Mouse (Mus musculus) hindbrain, embryonic 10.5 days (tissue): ENCODE results near the gene Nthl1. TPM values are rescaled to one million over a fixed set of nuclear protein-coding genes. Genes with fewer than 3 reads are reported as not detected.

Experiments used
- DNase-seq: peaks from one replicate; pipeline ENCODE4 v3.0.0-alpha.2; 2017; ENCODE audit warnings: low spot score
- H3K27ac ChIP-seq: fragments of 300-500 bp; sonication (generic); 2 replicates; pipeline ENCODE4 v1.5.1; 2016; ENCODE audit warnings: mild to moderate bottlenecking, moderate library complexity
- H3K27me3 ChIP-seq: fragments of 300-500 bp; sonication (generic); 2 replicates; pipeline ENCODE4 v1.6.1; 2016; ENCODE audit warnings: mild to moderate bottlenecking; ENCODE audit not compliant: poor library complexity, insufficient read depth, severe bottlenecking
- H3K36me3 ChIP-seq: fragments of 300-500 bp; sonication (generic); 2 replicates; pipeline ENCODE4 v1.6.1; 2016; ENCODE audit warnings: mild to moderate bottlenecking, moderate library complexity
- H3K4me1 ChIP-seq: fragments of 300-500 bp; sonication (generic); replicated peaks from 2 replicates; pipeline ENCODE4 v1.6.1; 2016; ENCODE audit warnings: mild to moderate bottlenecking
- H3K4me3 ChIP-seq: fragments of 300-500 bp; sonication (generic); 2 replicates; pipeline ENCODE4 v1.5.1; 2016; ENCODE audit warnings: mild to moderate bottlenecking, moderate library complexity
- H3K9me3 ChIP-seq: fragments of 300-500 bp; sonication (generic); 2 replicates; pipeline ENCODE4 v1.6.1; 2016; ENCODE audit warnings: mild to moderate bottlenecking, moderate library complexity
- WGBS: fragments of 180-500 bp; shearing (Covaris S2); methylation state at CpG from one replicate; pipeline ENCODE4 v1.1.7; 2016; 5-methylcytosine and 5-hydroxymethylcytosine counted together
- polyA plus RNA-seq: library from polyadenylated mRNA; unstranded; fragments of >200 nt; fragmentation: Nextera tagmentation; extraction: Ambion mirVana; gene quantifications from 2 replicates; pipeline ENCODE4 v1.2.1, GENCODE M21; 2016

The Nthl1 gene
- polyA plus RNA-seq, 1 experiment from 2014 or later: 19.9 TPM

GRCm38 (mm10) chr17:24597989-24598388, 34.5 kb upstream of the Nthl1 start:
- 91% methylated on average over 3 of the region's 3 CpGs for WGBS
- H3K9me3 ChIP-seq: no peaks in the 10 kb centered on the region
- no peaks in the 10 kb centered on the region for H3K4me1 ChIP-seq
- H3K36me3 ChIP-seq: peaks cover 100% of the 10 kb centered on the region
- no peak overlapping the region for H3K27ac ChIP-seq
- H3K4me3 ChIP-seq: no peak overlapping the region
- H3K27me3 ChIP-seq: no peaks in the 10 kb centered on the region
- DNase-seq: no peak

DNA sequence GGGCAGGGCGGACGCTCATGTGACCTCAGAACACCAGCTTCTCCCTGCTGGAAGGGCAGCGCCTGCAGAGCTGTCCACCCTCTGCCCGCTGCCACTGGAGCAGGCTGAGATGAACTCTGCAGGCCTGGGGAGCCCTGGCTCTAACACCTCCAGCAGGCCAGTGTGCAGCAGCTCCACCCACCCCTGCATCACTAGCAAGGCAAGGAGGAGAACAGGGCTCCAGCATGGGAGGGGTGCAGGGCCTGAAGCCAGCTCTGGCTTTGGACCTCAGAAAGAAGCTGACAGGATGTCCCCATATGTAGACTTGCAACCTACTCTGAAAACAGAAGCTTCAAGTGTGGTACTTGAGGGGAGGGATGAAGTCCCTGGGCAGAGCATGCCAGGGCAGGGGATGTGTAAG, 32.0 kb upstream of the Nthl1 start:
- no peak for DNase-seq
- no peaks in the 10 kb centered on the region for H3K27me3 ChIP-seq
- H3K4me3 ChIP-seq: no peak overlapping the region
- H3K4me1 ChIP-seq: no peaks in the 10 kb centered on the region
- WGBS: 93% methylated on average over 4 of the region's 4 CpGs
- H3K9me3 ChIP-seq: no peaks in the 10 kb centered on the region
- peaks cover 100% of the 10 kb centered on the region for H3K36me3 ChIP-seq
- no peak overlapping the region for H3K27ac ChIP-seq

- peaks cover 100% of the 10 kb centered on the region for H3K36me3 ChIP-seq
- no peak for DNase-seq
- no peak overlapping the region for H3K4me3 ChIP-seq
- WGBS: 91% methylated on average over 8 of the region's 8 CpGs
- H3K27me3 ChIP-seq: no peaks in the 10 kb centered on the region
- H3K9me3 ChIP-seq: no peaks in the 10 kb centered on the region
- no peaks in the 10 kb centered on the region for H3K4me1 ChIP-seq
- no peak overlapping the region for H3K27ac ChIP-seq
Measured at GRCm38 (mm10) chr17:24603961-24604360, 28.5 kb upstream of the Nthl1 start.

GRCm38 (mm10) chr17:24604557-24604956, 27.9 kb upstream of the Nthl1 start:
- H3K27ac ChIP-seq: no peak overlapping the region
- DNase-seq: no peak
- no peaks in the 10 kb centered on the region for H3K27me3 ChIP-seq
- H3K4me3 ChIP-seq: no peak overlapping the region
- WGBS: 95% methylated on average over 3 of the region's 3 CpGs
- H3K36me3 ChIP-seq: peaks cover 100% of the 10 kb centered on the region
- no peaks in the 10 kb centered on the region for H3K4me1 ChIP-seq
- H3K9me3 ChIP-seq: no peaks in the 10 kb centered on the region

DNA sequence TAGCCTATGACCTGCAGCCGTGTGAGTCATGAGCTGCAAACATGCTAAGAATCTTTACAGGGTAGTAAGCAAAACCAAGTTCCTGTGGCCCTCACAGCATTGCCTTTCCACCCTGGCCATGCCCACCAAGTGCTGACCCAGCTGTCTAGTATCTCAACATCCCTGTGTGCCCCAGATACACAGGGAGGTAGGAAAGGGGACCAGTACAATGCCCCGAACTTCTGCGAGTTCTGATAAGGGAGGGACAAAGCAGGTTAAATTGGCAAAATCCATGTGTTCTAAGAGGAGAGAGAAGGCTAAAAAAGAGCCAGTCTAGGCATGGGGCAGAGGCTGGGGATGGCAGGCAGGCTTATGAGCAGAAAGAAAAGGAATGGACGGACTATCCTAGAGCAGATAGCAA, 24.1 kb upstream of the Nthl1 start:
- no peak overlapping the region for H3K4me3 ChIP-seq
- no peaks in the 10 kb centered on the region for H3K9me3 ChIP-seq
- no peak for DNase-seq
- peaks cover 83% of the 10 kb centered on the region for H3K36me3 ChIP-seq
- 95% methylated on average over 4 of the region's 4 CpGs for WGBS
- H3K27me3 ChIP-seq: no peaks in the 10 kb centered on the region
- H3K27ac ChIP-seq: no peak overlapping the region
- no peaks in the 10 kb centered on the region for H3K4me1 ChIP-seq

- Histone ChIP-seq H3K4me3 (no peak overlapping the region), H3K4me1 (no peaks in the 10 kb centered on the region), H3K36me3 (peaks cover 83% of the 10 kb centered on the region), H3K27me3 (no peaks in the 10 kb centered on the region), H3K27ac (no peak overlapping the region), H3K9me3 (no peaks in the 10 kb centered on the region)
- WGBS: 94% methylated on average over 8 of the region's 8 CpGs
- no peak for DNase-seq
Measured at GRCm38 (mm10) chr17:24608874-24609273, 23.6 kb upstream of the Nthl1 start.

GRCm38 (mm10) chr17:24610711-24611110, 21.8 kb upstream of the Nthl1 start:
- no peak overlapping the region for H3K4me3 ChIP-seq
- no peaks in the 10 kb centered on the region for H3K9me3 ChIP-seq
- no peaks in the 10 kb centered on the region for H3K4me1 ChIP-seq
- H3K27ac ChIP-seq: no peak overlapping the region
- DNase-seq: no peak
- WGBS: 91% methylated on average over 2 of the region's 2 CpGs
- H3K27me3 ChIP-seq: no peaks in the 10 kb centered on the region
- peaks cover 83% of the 10 kb centered on the region for H3K36me3 ChIP-seq

DNA sequence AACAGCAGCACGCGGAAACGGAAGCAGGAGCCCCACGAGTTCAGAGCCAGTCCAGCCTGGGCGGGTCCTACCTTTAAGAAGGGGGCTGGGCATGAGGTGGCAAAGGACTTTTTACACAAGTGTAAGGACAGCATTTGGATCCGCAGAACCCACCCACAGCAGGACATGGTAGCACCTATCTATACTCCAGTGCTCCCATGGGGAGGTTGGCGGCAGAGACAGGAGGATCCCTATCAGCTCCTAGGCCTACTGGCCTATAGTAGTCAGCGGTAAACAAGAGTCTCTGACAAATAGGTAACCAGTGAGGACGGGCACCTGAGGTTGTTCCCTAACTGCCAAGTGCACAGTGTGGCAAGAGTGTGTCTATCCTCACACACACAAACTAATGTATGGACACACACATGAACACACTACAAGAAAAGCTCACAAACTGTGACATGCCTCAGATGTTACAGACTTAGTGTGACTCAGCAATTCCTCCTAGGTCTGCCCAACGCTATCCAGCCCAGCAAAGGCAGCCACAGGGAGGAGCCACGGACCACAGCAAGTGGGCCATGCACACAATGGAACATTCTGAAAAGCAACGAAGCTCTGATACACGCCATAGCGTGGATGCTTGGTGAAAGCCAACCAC, 14.8 kb upstream of the Nthl1 start:
- H3K9me3 ChIP-seq: no peaks in the 10 kb centered on the region
- no peaks in the 10 kb centered on the region for H3K27me3 ChIP-seq
- no peak for DNase-seq
- H3K4me1 ChIP-seq: no peaks in the 10 kb centered on the region
- H3K36me3 ChIP-seq: peaks cover 94% of the 10 kb centered on the region
- WGBS: 84% methylated on average over 14 of the region's 14 CpGs
- no peak overlapping the region for H3K27ac ChIP-seq
- H3K4me3 ChIP-seq: no peak overlapping the region

DNA sequence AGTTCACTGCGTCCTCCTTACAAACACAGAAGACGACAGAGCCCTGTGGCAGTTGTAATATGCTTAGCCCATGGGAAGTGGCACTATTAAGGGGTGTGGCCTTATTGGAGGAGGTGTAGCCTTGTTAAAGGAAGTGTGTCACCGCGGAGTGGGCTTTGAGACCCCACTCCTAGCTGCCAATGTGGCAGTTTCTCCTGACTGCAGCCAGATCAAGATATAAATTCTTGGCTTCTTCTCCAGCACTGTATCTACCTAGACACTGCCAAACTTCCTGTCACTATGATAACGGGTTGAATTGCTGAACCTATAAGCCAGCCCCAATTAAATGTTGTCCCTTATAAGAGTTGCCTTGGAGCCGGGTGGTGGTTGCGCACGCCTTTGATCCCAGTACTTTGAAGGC, 7.0 kb upstream of the Nthl1 start:
- Histone ChIP-seq H3K27ac (no peak overlapping the region), H3K27me3 (no peaks in the 10 kb centered on the region), H3K4me1 (no peaks in the 10 kb centered on the region), H3K9me3 (no peaks in the 10 kb centered on the region), H3K36me3 (peaks cover 100% of the 10 kb centered on the region), H3K4me3 (no peak overlapping the region)
- WGBS: 94% methylated on average over 8 of the region's 8 CpGs
- no peak for DNase-seq

GRCm38 (mm10) chr17:24628646-24629045, 3.8 kb upstream of the Nthl1 start:
- Histone ChIP-seq H3K36me3 (peaks cover 74% of the 10 kb centered on the region), H3K4me3 (no peak overlapping the region)
- 55% methylated on average over 5 of the region's 5 CpGs for WGBS

GRCm38 (mm10) chr17:24630072-24630471, 2.4 kb upstream of the Nthl1 start:
- Histone ChIP-seq H3K4me3 (no peak overlapping the region), H3K36me3 (peaks cover 65% of the 10 kb centered on the region), H3K9me3 (no peaks in the 10 kb centered on the region), H3K4me1 (peaks cover 19% of the 10 kb centered on the region), H3K27me3 (no peaks in the 10 kb centered on the region), H3K27ac (no peak overlapping the region)
- 92% methylated on average over 14 of the region's 14 CpGs for WGBS
- no peak for DNase-seq

More at GRCm38 (mm10) chr17:24628646-24629045, 3.8 kb upstream of the Nthl1 start:
- Histone ChIP-seq H3K9me3 (no peaks in the 10 kb centered on the region), H3K27ac (no peak overlapping the region), H3K4me1 (peaks cover 17% of the 10 kb centered on the region), H3K27me3 (no peaks in the 10 kb centered on the region)
- DNase-seq: peak; percentile 72

GRCm38 (mm10) chr17:24632813-24633449, 451 bp downstream of the Nthl1 start:
- Histone ChIP-seq H3K4me1 (peaks cover 30% of the 10 kb centered on the region), H3K4me3 (peak overlapping the region; percentile 69), H3K9me3 (no peaks in the 10 kb centered on the region), H3K27ac (peak overlapping the region; percentile 91), H3K36me3 (peaks cover 43% of the 10 kb centered on the region), H3K27me3 (no peaks in the 10 kb centered on the region)
- 14% methylated on average over 22 of the region's 22 CpGs for WGBS
- DNase-seq: no peak

- Histone ChIP-seq H3K4me1 (peaks cover 38% of the 10 kb centered on the region), H3K27me3 (no peaks in the 10 kb centered on the region), H3K36me3 (peaks cover 43% of the 10 kb centered on the region), H3K4me3 (no peak overlapping the region), H3K27ac (no peak overlapping the region), H3K9me3 (no peaks in the 10 kb centered on the region)
- DNase-seq: no peak
- 95% methylated on average over 11 of the region's 11 CpGs for WGBS
Measured at GRCm38 (mm10) chr17:24633831-24634230, 1.4 kb downstream of the Nthl1 start.
